Mouse (Mus musculus) CH12.LX (cell line): ENCODE data around the gene Defb29. TPM values are rescaled to one million over a fixed set of nuclear protein-coding genes. Genes with fewer than 3 reads are reported as not detected.

Source experiments
- DNase-seq: peaks from one replicate; pipeline ENCODE4 v3.0.0-alpha.2; 2013; ENCODE audit errors: extremely low read depth
- H3K27ac ChIP-seq: 2 replicates; pipeline ENCODE4 v1.5.1; 2012; ENCODE audit warnings: low read depth, mild to moderate bottlenecking, control low read depth, moderate library complexity; ENCODE audit not compliant: insufficient read depth
- H3K27me3 ChIP-seq: replicated peaks from 2 replicates; pipeline ENCODE3; 2012; ENCODE audit warnings: inconsistent platforms
- H3K36me3 ChIP-seq, 2 experiments: replicated peaks in 1 of 2; 2 replicates each; pipeline versions ENCODE3 to v1.6.1; 2012; ENCODE audit warnings: inconsistent platforms in 1 of 2, low read length in 1 of 2, mild to moderate bottlenecking in 1 of 2, mixed read lengths in 1 of 2, moderate library complexity in 1 of 2; ENCODE audit not compliant: control insufficient read depth in 1 of 2, insufficient read depth in 1 of 2
- H3K4me1 ChIP-seq, 2 experiments: 2 replicates each; pipeline ENCODE4 v1.6.1; 2012; ENCODE audit warnings: inconsistent platforms in 1 of 2, moderate library complexity in 1 of 2; ENCODE audit not compliant: insufficient read depth in 2 of 2, control insufficient read depth in 1 of 2
- H3K4me2 ChIP-seq: 2 replicates; pipeline ENCODE4 v1.6.1; 2012; ENCODE audit warnings: low read depth, mild to moderate bottlenecking, control low read depth; ENCODE audit not compliant: poor library complexity, insufficient read depth, severe bottlenecking
- H3K4me3 ChIP-seq, 3 experiments: fragments of 150-350 bp in 1 of 3; sonication (generic) in 1 of 3; replicated peaks in 1 of 3; 2 replicates each; pipeline versions ENCODE3 to v1.5.1; 2011 to 2012; ENCODE audit warnings: low read depth in 2 of 3, low read length in 2 of 3, mild to moderate bottlenecking in 2 of 3, moderate library complexity in 2 of 3, control low read depth in 1 of 3, improper control_type of control experiment in 1 of 3, inconsistent platforms in 1 of 3, mixed read lengths in 1 of 3; ENCODE audit not compliant: poor library complexity in 1 of 3
- H3K79me2 ChIP-seq: replicated peaks from 2 replicates; pipeline ENCODE4 v1.6.1; 2012; ENCODE audit warnings: mild to moderate bottlenecking, moderate library complexity; ENCODE audit not compliant: control insufficient read depth, poor library complexity, insufficient read depth, severe bottlenecking; ENCODE audit errors: extremely low read depth
- H3K9ac ChIP-seq: 2 replicates; pipeline ENCODE4 v1.6.1; 2012; ENCODE audit warnings: low read depth, mild to moderate bottlenecking, control low read depth, moderate library complexity; ENCODE audit not compliant: insufficient read depth
- H3K9me3 ChIP-seq: replicated peaks from 2 replicates; pipeline ENCODE3; 2012; ENCODE audit warnings: low read length, inconsistent platforms, mixed read lengths
- BHLHE40 ChIP-seq: IDR thresholded peaks from 2 replicates; pipeline ENCODE4 v1.6.1; 2011; ENCODE audit warnings: mild to moderate bottlenecking, low read depth, low read length, improper control_type of control experiment
- CHD1 ChIP-seq: IDR thresholded peaks from 2 replicates; pipeline ENCODE4 v1.6.1; 2012; ENCODE audit warnings: low read depth, low read length, improper control_type of control experiment, inconsistent platforms
- CTCF ChIP-seq, 2 experiments: IDR thresholded peaks in 1 of 2; conservative IDR thresholded peaks in 1 of 2; 2 replicates each; pipeline ENCODE4 v1.5.1; 2011 to 2012; ENCODE audit warnings: low read depth in 2 of 2, low read length in 2 of 2, improper control_type of control experiment in 1 of 2, inconsistent platforms in 1 of 2, mild to moderate bottlenecking in 1 of 2, moderate library complexity in 1 of 2
- ELF1 ChIP-seq: IDR thresholded peaks from 2 replicates; pipeline ENCODE4 v1.6.1; 2014; ENCODE audit warnings: low read depth, mild to moderate bottlenecking, inconsistent platforms, low read length, improper control_type of control experiment
- EP300 ChIP-seq: IDR thresholded peaks from 2 replicates; pipeline ENCODE4 v1.6.1; 2011; ENCODE audit warnings: low read length, improper control_type of control experiment
- ETS1 ChIP-seq: conservative IDR thresholded peaks from 2 replicates; pipeline ENCODE4 v1.6.1; 2012; ENCODE audit warnings: low read depth, mild to moderate bottlenecking, inconsistent platforms, low read length, improper control_type of control experiment, moderate library complexity
- GABPA ChIP-seq: IDR thresholded peaks from 2 replicates; pipeline ENCODE4 v1.6.1; 2012; ENCODE audit warnings: low read depth, low read length, improper control_type of control experiment, inconsistent platforms; ENCODE audit not compliant: insufficient replicate concordance
- HCFC1 ChIP-seq: IDR thresholded peaks from 2 replicates; pipeline ENCODE4 v1.6.1; 2012; ENCODE audit warnings: low read depth, mild to moderate bottlenecking, inconsistent platforms, low read length, improper control_type of control experiment
- JUN ChIP-seq: IDR thresholded peaks from 2 replicates; pipeline ENCODE4 v1.6.1; 2011; ENCODE audit warnings: low read depth, mild to moderate bottlenecking, low read length, improper control_type of control experiment, moderate library complexity; ENCODE audit not compliant: insufficient read depth
- JUND ChIP-seq: conservative IDR thresholded peaks from 2 replicates; pipeline ENCODE4 v1.6.1; 2011; ENCODE audit warnings: low read depth, low read length, improper control_type of control experiment
- MAFK ChIP-seq: IDR thresholded peaks from 2 replicates; pipeline ENCODE4 v1.6.1; 2011; ENCODE audit warnings: low read length, improper control_type of control experiment; ENCODE audit not compliant: insufficient replicate concordance
- MAX ChIP-seq: IDR thresholded peaks from 2 replicates; pipeline ENCODE4 v1.6.1; 2011; ENCODE audit warnings: low read length, improper control_type of control experiment
- MEF2A ChIP-seq: IDR thresholded peaks from 2 replicates; pipeline ENCODE4 v1.6.1; 2014; ENCODE audit warnings: low read depth, mild to moderate bottlenecking, inconsistent platforms, low read length, improper control_type of control experiment, borderline replicate concordance
- MYC ChIP-seq: IDR thresholded peaks from 2 replicates; pipeline ENCODE4 v1.6.1; 2011; ENCODE audit warnings: low read depth, mild to moderate bottlenecking, improper control_type of control experiment, low read length
- PAX5 ChIP-seq: IDR thresholded peaks from 2 replicates; pipeline ENCODE4 v1.6.1; 2012; ENCODE audit warnings: low read length, inconsistent platforms, mixed read lengths
- POLR2A ChIP-seq: IDR thresholded peaks from 2 replicates; pipeline ENCODE4 v1.6.1; 2011; ENCODE audit warnings: low read depth, mild to moderate bottlenecking, improper control_type of control experiment, low read length
- POLR2AphosphoS2 ChIP-seq: IDR thresholded peaks from 2 replicates; pipeline ENCODE4 v1.6.1; 2011; ENCODE audit warnings: low read depth, low read length, improper control_type of control experiment
- SIN3A ChIP-seq: IDR thresholded peaks from 2 replicates; pipeline ENCODE4 v1.6.1; 2012; ENCODE audit warnings: low read length, improper control_type of control experiment, inconsistent platforms
- TBP ChIP-seq: conservative IDR thresholded peaks from 2 replicates; pipeline ENCODE4 v1.6.1; 2011; ENCODE audit warnings: low read depth, low read length, improper control_type of control experiment
- TCF12 ChIP-seq: IDR thresholded peaks from 2 replicates; pipeline ENCODE4 v1.6.1; 2014; ENCODE audit warnings: low read depth, mild to moderate bottlenecking, inconsistent platforms, low read length, improper control_type of control experiment
- UBTF ChIP-seq: IDR thresholded peaks from 2 replicates; pipeline ENCODE4 v1.6.1; 2012; ENCODE audit warnings: low read depth, mild to moderate bottlenecking, inconsistent platforms, low read length, improper control_type of control experiment, moderate library complexity
- USF2 ChIP-seq: conservative IDR thresholded peaks from 2 replicates; pipeline ENCODE4 v1.6.1; 2011; ENCODE audit warnings: low read depth, low read length, improper control_type of control experiment
- ZC3H11A ChIP-seq: IDR thresholded peaks from 2 replicates; pipeline ENCODE4 v1.6.1; 2012; ENCODE audit warnings: low read depth, mild to moderate bottlenecking, inconsistent platforms, low read length, improper control_type of control experiment
- ZKSCAN1 ChIP-seq: IDR thresholded peaks from 2 replicates; pipeline ENCODE4 v1.6.1; 2012; ENCODE audit warnings: low read depth, inconsistent platforms, low read length, improper control_type of control experiment, borderline replicate concordance
- ZMIZ1 ChIP-seq: IDR thresholded peaks from 2 replicates; pipeline ENCODE4 v1.6.1; 2012; ENCODE audit warnings: low read depth, mild to moderate bottlenecking, inconsistent platforms, low read length, improper control_type of control experiment
- ZNF384 ChIP-seq: IDR thresholded peaks from 2 replicates; pipeline ENCODE4 v1.6.1; 2012; ENCODE audit warnings: low read depth, low read length, improper control_type of control experiment, inconsistent platforms
- dilution Hi-C: fragments of 300-500 bp; cut with MboI; formaldehyde crosslinking; loops from 2 replicates; pipeline ENCODE4 v1.14.3; 2020; ENCODE audit warnings: low sequenced_read_pairs; ENCODE audit not compliant: extremely low pct_unique_long_range_greater_than_20kb, extremely low pct_ligation_motif_present
- in situ Hi-C: fragments of 300-500 bp; cut with MboI; formaldehyde crosslinking; loops from 3 replicates; pipeline ENCODE4 v1.14.3; 2019; ENCODE audit warnings: low sequenced_read_pairs, low pct_ligation_motif_present, low pct_unique_long_range_greater_than_20kb, mixed read lengths
- polyA plus RNA-seq: library from polyadenylated mRNA; unstranded; fragments of >175 nt; gene quantifications from 2 replicates; pipeline ENCODE4 v1.2.1, GENCODE M21; 2012; ENCODE audit warnings: low read depth; ENCODE audit not compliant: insufficient read length
- total RNA-seq, 2 experiments: library from RNA; depleted of rRNA; stranded (reverse); fragments of 300-350 nt in 1 of 2; fragments of >200 nt in 1 of 2; gene quantifications; 2 replicates each; pipeline ENCODE4 v1.2.3; 2012 to 2014

Defb29 gene
- total and polyA plus RNA-seq, 3 experiments, result not detected

DNA sequence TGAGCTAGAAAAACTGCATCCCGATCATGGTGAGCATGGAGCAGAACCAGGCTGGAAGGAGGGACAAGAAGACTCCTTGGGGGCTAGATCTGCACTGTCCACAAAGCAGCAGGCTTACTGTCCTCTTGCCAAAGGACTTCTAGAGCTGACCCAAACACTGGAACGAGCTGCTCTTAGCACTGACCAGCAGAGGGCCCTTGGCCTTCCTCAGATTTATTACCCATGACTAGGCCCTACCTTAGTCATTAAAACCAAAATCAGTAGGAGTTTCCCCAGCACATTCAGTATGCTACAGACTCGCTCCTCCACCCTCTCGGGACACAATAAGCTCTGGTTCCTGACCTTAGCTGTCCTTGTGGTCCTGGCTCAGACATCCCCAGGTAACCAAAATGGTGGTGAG lies 21.9 kb downstream of the Defb29 start, which contains the start of gene Defb28:
Gene Defb28, plus strand, starts transcription at position 275 of the 400 bp plus-strand sequence.
- no peaks in the 10 kb centered on the region for H3K9me3 ChIP-seq
- no peak within 1 kb of the TSS for H3K27ac ChIP-seq
- no peaks in the 10 kb centered on the region; a peak in 1 of 4 replicates for H3K4me1 ChIP-seq
- no peaks in the 10 kb centered on the region for H3K79me2 ChIP-seq
- no peak within 1 kb of the TSS for H3K9ac ChIP-seq
- TF ChIP-seq CTCF (conservative IDR thresholded peaks at IDR 0.05 in 1 of 2, IDR thresholded peaks at IDR 0.05 in 1 of 2; ENCODE audit: low read depth in 2 of 2, low read length in 2 of 2), result peak in 1 of 2 experiments; percentile 15; a peak in 1 of 4 replicates
- TF ChIP-seq MYC, result no peak
- no peak within 1 kb of the TSS for H3K4me3 ChIP-seq
- in situ Hi-C loops, result no loop called here
- dilution Hi-C loops, result no loop called here
- DNase-seq, result no peak
- H3K4me2 ChIP-seq, result no peak within 1 kb of the TSS
- H3K36me3 ChIP-seq, result no peaks in the 10 kb centered on the region
- H3K27me3 ChIP-seq, result peaks cover 51% of the 10 kb centered on the region

DNA sequence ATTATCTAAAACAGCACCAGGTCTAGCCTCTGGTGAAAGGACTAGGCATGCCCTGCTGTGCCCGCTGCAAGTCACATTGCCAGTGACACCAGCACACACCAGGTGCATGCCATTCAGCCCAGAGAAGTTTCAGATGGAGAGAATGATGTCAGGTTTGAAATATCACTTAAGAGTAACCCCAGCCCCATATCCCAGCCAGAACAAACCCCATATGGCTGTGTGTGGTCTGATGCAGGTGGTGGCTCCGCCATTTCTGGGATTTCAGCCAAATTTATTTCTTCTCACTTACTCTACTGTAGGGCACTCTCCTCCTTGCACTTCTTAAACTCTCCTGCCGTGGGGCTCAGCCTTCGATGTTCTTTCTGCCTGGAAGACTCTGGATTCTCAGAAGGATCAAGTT lies 23.8 kb downstream of the Defb29 start:
- dilution Hi-C loops, result no loop called here
- H3K27me3 ChIP-seq, result peaks cover 52% of the 10 kb centered on the region

DNA sequence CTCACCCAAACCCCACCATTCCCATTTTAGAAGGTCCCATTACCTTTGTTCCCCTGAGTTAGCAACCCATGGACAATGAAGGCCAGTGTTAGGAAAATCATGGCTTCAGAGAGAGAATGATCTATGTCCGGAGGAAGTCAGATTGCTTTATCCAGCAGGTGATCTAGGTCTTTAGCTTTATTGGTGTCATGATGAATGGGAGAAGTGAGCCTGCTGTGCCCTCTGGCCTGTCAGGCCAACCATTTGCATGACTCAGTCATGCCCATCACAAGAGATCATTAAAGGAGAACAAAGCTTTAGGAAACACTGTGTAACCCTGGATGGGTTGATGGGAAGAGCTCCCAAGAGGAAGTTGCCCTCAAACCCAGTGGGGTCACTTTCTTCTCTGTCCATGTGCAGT lies 28.3 kb downstream of the Defb29 start, which contains the start of gene Defb26:
Gene Defb26, minus strand, starts transcription at position 101 of the 400 bp plus-strand sequence.
- Histone ChIP-seq H3K4me1 (no peaks in the 10 kb centered on the region; a peak in 1 of 4 replicates), H3K4me3 (no peak within 1 kb of the TSS), H3K36me3 (no peaks in the 10 kb centered on the region), H3K27ac (no peak within 1 kb of the TSS), H3K9me3 (no peaks in the 10 kb centered on the region), H3K79me2 (no peaks in the 10 kb centered on the region), H3K4me2 (no peak within 1 kb of the TSS), H3K9ac (no peak within 1 kb of the TSS), H3K27me3 (peaks cover 43% of the 10 kb centered on the region)
- no peak for TF ChIP-seq ZMIZ1
- TF ChIP-seq MAX, result no peak
- no peak for TF ChIP-seq ELF1
- TF ChIP-seq ZNF384, result no peak
- no peak for TF ChIP-seq USF2
- no peak for TF ChIP-seq JUN
- TF ChIP-seq JUND, result no peak
- TF ChIP-seq MEF2A, result no peak
- no peak for TF ChIP-seq EP300
- TF ChIP-seq POLR2A, result no peak
- no peak for TF ChIP-seq TBP
- no peak for TF ChIP-seq ZC3H11A
- no peak for TF ChIP-seq POLR2AphosphoS2
- TF ChIP-seq UBTF, result no peak
- TF ChIP-seq CHD1, result no peak
- no peak for TF ChIP-seq MYC
- TF ChIP-seq MAFK, result no peak
- TF ChIP-seq PAX5, result no peak
- no peak for TF ChIP-seq BHLHE40
- TF ChIP-seq GABPA, result no peak
- DNase-seq, result no peak
- in situ Hi-C loops (no loop called here), dilution Hi-C loops (no loop called here)

More for the DNA sequence above, 23.8 kb downstream of the Defb29 start:
- no peaks in the 10 kb centered on the region for H3K79me2 ChIP-seq
- no peak overlapping the region for H3K4me3 ChIP-seq
- H3K36me3 ChIP-seq, result no peaks in the 10 kb centered on the region
- DNase-seq, result no peak
- in situ Hi-C loops, result no loop called here
- H3K27ac ChIP-seq, result no peak overlapping the region
- TF ChIP-seq POLR2AphosphoS2 (no peak), UBTF (no peak), CTCF (conservative IDR thresholded peaks at IDR 0.05 in 1 of 2, IDR thresholded peaks at IDR 0.05 in 1 of 2; ENCODE audit: low read depth in 2 of 2, low read length in 2 of 2) (no peak), CHD1 (no peak), ELF1 (no peak), USF2 (no peak), MAX (no peak), MYC (no peak), ZC3H11A (no peak), HCFC1 (no peak), TBP (no peak), TCF12 (no peak), ETS1 (no peak), BHLHE40 (no peak), ZKSCAN1 (no peak), GABPA (no peak), ZMIZ1 (no peak), SIN3A (no peak)
- H3K4me2 ChIP-seq, result no peak overlapping the region
- H3K9ac ChIP-seq, result no peak overlapping the region
- no peaks in the 10 kb centered on the region; a peak in 1 of 4 replicates for H3K4me1 ChIP-seq
- H3K9me3 ChIP-seq, result no peaks in the 10 kb centered on the region
